Mouse (Mus musculus) spleen, adult 2 months (tissue): ENCODE measurements around the gene Arfip1.

Experiments
- CTCF ChIP-seq: fragments of 200-500 bp; IDR thresholded peaks from 2 replicates; pipeline ENCODE4 v1.5.1; 2011; ENCODE audit warnings: mild to moderate bottlenecking, inconsistent platforms; ENCODE audit not compliant: insufficient read depth, insufficient read length, insufficient replicate concordance; ENCODE audit errors: extremely low read depth
- POLR2A ChIP-seq: fragments of 200-500 bp; IDR thresholded peaks from 2 replicates; pipeline ENCODE4 v1.6.1; 2011; ENCODE audit warnings: low read depth, low read length, inconsistent platforms

DNA sequence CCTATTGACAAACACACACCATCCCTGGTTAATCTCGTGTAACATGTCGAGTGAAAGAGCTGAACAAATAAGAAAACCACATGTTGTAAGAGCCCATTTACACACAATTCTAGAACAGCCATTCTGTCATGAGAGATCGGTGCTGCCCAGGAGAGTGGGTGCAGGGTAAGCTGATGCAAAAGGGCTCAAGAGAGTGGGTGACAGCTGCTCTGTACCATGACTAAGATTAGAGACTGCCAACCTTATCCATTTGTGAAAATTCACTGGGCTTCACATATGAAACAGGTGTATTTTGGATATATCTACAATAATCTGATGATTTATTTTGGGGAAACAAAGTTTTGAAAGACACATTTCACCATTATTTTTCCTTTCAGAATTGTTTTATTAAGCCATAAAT, 26.6 kb downstream of the Arfip1 start:
- TF ChIP-seq CTCF (no peak), POLR2A (no peak)
